15 mouse cellular contexts compared by ENCODE assay signal in genomic region chr8:94964828-94965227, GRCm38 (mm10). TPM values are rescaled to one million over a fixed set of nuclear protein-coding genes. Genes with fewer than 3 reads are reported as not detected.
DNase-seq lines count a peak whose midpoint lies in the region; ATAC-seq and TF ChIP-seq lines count a peak whose summit lies in the region.
"Had no signal": no experiment of that assay in that cellular context is flagged by ENCODE, and none has a peak within 500 bp of the region (broad histone marks: within the 10 kb centered on the region; RNA-seq: fewer than 3 reads in every experiment).

No protein-coding gene starts in this region.

- H3K4me3 ChIP-seq in kidney, postnatal 0 days (replicated peaks; ENCODE audit: low read depth, low read length): no peak overlapping the region
- peak overlapping the region; percentile 37 for H3K4me3 ChIP-seq in liver, embryonic 12.5 days
- H3K4me3 ChIP-seq: limb, embryonic 13.5 days; midbrain, embryonic 10.5 days had no signal

- TF ChIP-seq CTCF in kidney, postnatal 0 days (IDR thresholded peaks at IDR 0.05; ENCODE audit: low read depth): no peak

- H3K36me3 ChIP-seq in kidney, postnatal 0 days (ENCODE audit: insufficient read depth, low read length): no peaks in the 10 kb centered on the region
- no peaks in the 10 kb centered on the region for H3K36me3 ChIP-seq in liver, embryonic 12.5 days
- H3K36me3 ChIP-seq: limb, embryonic 13.5 days; midbrain, embryonic 10.5 days had no signal

- no peak overlapping the region for H3K4me2 ChIP-seq in kidney, postnatal 0 days (ENCODE audit: low read length)
- H3K4me2 ChIP-seq in liver, embryonic 12.5 days: peak overlapping the region; percentile 58
- H3K4me2 ChIP-seq: hindbrain, embryonic 14.5 days; limb, embryonic 13.5 days had no signal

- no peak for DNase-seq in kidney, postnatal 0 days (ENCODE audit: low spot score)
- no peak for DNase-seq in kidney, adult 8-10 months
- DNase-seq in c-Kit-positive CD71-positive TER-119-positive erythroid progenitor cells, embryonic 14.5 days (ENCODE audit: low spot score): peak; percentile 88
- DNase-seq in spleen, postnatal 4 days (ENCODE audit: low spot score in 2 of 2): peak; percentile 74 to 79
- no peak for DNase-seq in layer of hippocampus, postnatal 36 days
- no peak for DNase-seq in cerebellum, adult 11 months
- DNase-seq: adrenal gland, adult 2 months; cerebellum, postnatal 10 days; layer of hippocampus, adult 9-11 months; right cerebral cortex, adult 18-20 months had no signal

- H3K9me3 ChIP-seq in kidney, postnatal 0 days (replicated peaks; ENCODE audit: low read length): no peaks in the 10 kb centered on the region
- H3K9me3 ChIP-seq in liver, embryonic 12.5 days (replicated peaks): no peaks in the 10 kb centered on the region
- H3K9me3 ChIP-seq: limb, embryonic 13.5 days; midbrain, embryonic 10.5 days had no signal

- ATAC-seq in kidney, postnatal 0 days (replicated peaks; ENCODE audit: low FRiP score, low read depth): no peak
- peak; percentile 95 for ATAC-seq in liver, embryonic 12.5 days

- peaks cover 14% of the 10 kb centered on the region; the same call in 1 of the 2 replicates for H3K4me1 ChIP-seq in kidney, postnatal 0 days (replicated peaks; ENCODE audit: insufficient read depth, low read length)
- peaks cover 88% of the 10 kb centered on the region for H3K4me1 ChIP-seq in liver, embryonic 12.5 days
- H3K4me1 ChIP-seq: midbrain, embryonic 10.5 days had no signal

- H3K27ac ChIP-seq in kidney, postnatal 0 days: peak overlapping the region; percentile 61
- H3K27ac ChIP-seq in liver, embryonic 12.5 days: peak overlapping the region; percentile 98
- H3K27ac ChIP-seq: hindbrain, embryonic 14.5 days; limb, embryonic 13.5 days; midbrain, embryonic 10.5 days had no signal

- WGBS in kidney, postnatal 0 days: 24% methylated on average over 10 of the region's 10 CpGs
- 6% methylated on average over 10 of the region's 10 CpGs for WGBS in liver, embryonic 12.5 days (ENCODE audit: insufficient replicate concordance)

- H3K27me3 ChIP-seq in kidney, postnatal 0 days (ENCODE audit: insufficient read depth, low read length): no peaks in the 10 kb centered on the region
- H3K27me3 ChIP-seq in liver, embryonic 12.5 days (replicated peaks): no peaks in the 10 kb centered on the region
- H3K27me3 ChIP-seq: limb, embryonic 13.5 days had no signal

- H3K9ac ChIP-seq in kidney, postnatal 0 days (ENCODE audit: low read depth, low read length): 0 out of 2 replicates have a peak overlapping the region, but pooled peaks have one; percentile 13
- peak overlapping the region; percentile 67 for H3K9ac ChIP-seq in liver, embryonic 12.5 days
- H3K9ac ChIP-seq: hindbrain, embryonic 14.5 days; limb, embryonic 13.5 days had no signal

RNA-seq across cellular contexts. Expression of gene Adgrg1, which starts 9.7 kb away (rescaled TPM):
- polyA plus RNA-seq in kidney, postnatal 0 days (2015; fragmentation: Nextera tagmentation; extraction: Ambion mirVana): 109 and 125 TPM in 2 replicates
- 78.5 and 80.9 TPM in 2 replicates for polyA plus RNA-seq in liver, embryonic 12.5 days (2016; fragmentation: Nextera tagmentation; extraction: Ambion mirVana)
- 100 to 1,000 TPM in 1 of 2 experiments, 10 to 100 TPM in 1; 79.5 to 104 TPM for total RNA-seq in layer of hippocampus, postnatal 36 days (2021)

RNA-seq across cellular contexts. Expression of gene Adgrg5, which starts 41.3 kb away (rescaled TPM):
- not detected in 2 replicates for polyA plus RNA-seq in kidney, postnatal 0 days (2015; fragmentation: Nextera tagmentation; extraction: Ambion mirVana)
- 0.90 and 0.91 TPM in 2 replicates for polyA plus RNA-seq in liver, embryonic 12.5 days (2016; fragmentation: Nextera tagmentation; extraction: Ambion mirVana)
- not detected for total RNA-seq in layer of hippocampus, postnatal 36 days (2021)
- polyA plus RNA-seq: neural tube, embryonic 11.5 days had no signal

RNA-seq across cellular contexts. Expression of gene Ccdc102a, which starts 46.9 kb away (rescaled TPM):
- polyA plus RNA-seq in kidney, postnatal 0 days (2015; fragmentation: Nextera tagmentation; extraction: Ambion mirVana): 17.5 and 20.0 TPM in 2 replicates
- polyA plus RNA-seq in liver, embryonic 12.5 days (2016; fragmentation: Nextera tagmentation; extraction: Ambion mirVana): 9.1 and 10.0 TPM in 2 replicates
- total RNA-seq in layer of hippocampus, postnatal 36 days (2021): 1 to 10 TPM; 1.1 to 2.1 TPM

RNA-seq across cellular contexts. Expression of gene Adgrg3, which starts 52.7 kb away (rescaled TPM):
- 3.7 and 4.4 TPM in 2 replicates for polyA plus RNA-seq in kidney, postnatal 0 days (2015; fragmentation: Nextera tagmentation; extraction: Ambion mirVana)
- polyA plus RNA-seq in liver, embryonic 12.5 days (2016; fragmentation: Nextera tagmentation; extraction: Ambion mirVana): 7.9 and 8.7 TPM in 2 replicates
- under 1 TPM; 0.17 to 0.66 TPM for total RNA-seq in layer of hippocampus, postnatal 36 days (2021)

Comparison
In these comparisons a context has a peak if more than half of its experiments do, and no peak if none do; other contexts are left out.
1. DNase-seq: peak in c-Kit-positive CD71-positive TER-119-positive erythroid progenitor cells, embryonic 14.5 days (single experiment) and spleen, postnatal 4 days (2 of 2); none in kidney, postnatal 0 days (single experiment), kidney, adult 8-10 months (0 of 2), layer of hippocampus, postnatal 36 days (0 of 2) and cerebellum, adult 11 months (single experiment).